Mouse (Mus musculus): ENCODE results near the gene Lsm7. TPM values are rescaled to one million over a fixed set of nuclear protein-coding genes. Genes with fewer than 3 reads are reported as not detected.

The Lsm7 gene
- polyA plus RNA-seq (2015; fragmentation: Nextera tagmentation; extraction: Ambion mirVana), result 271 and 277 TPM in 2 replicates

DNA sequence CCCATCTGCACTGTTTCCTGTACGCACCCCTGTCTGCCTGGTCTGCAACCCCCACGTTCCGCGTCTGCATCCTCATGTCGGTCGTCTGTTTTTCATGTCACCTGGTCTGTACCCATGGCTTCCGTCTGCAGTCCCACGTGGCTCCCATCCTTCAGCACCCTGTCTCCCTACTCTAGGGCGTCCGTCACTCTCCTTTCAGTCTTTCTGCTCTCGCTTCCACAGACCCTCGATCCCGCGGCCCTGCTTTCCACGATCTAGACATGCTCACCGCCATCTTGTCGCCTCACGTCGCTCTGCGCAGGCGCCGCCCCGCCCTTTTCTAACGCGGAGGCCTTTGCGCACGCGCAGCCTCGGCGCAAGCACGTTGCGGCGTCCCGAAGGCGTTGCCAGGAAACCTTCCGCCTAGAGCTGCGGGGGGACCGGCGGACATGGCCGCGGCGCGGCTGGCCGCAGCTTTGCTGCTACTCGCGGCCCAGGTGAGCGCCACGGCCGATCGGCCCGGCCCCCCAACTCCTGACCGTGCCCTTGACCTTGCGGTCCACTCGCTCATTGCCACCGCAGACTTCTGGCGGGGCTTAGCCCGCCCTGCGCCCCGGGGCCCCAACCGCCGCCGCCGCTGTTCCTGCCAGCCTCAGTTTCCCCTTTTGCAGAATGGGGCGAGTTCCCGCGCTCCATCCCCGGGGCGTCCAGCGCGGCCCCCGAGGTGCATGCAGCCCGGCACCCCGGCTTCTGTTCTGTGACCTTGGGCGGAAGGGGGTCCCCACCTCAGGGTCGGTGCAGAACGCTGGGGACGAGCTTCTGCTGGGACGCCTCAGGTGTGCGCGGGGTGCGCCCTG is at the start of gene Lsm7, which contains the start of gene Sppl2b:
TSS of gene Lsm7 (minus strand) at position 297 of the 836 bp plus-strand sequence.
TSS of gene Sppl2b (plus strand) at position 363 of the 836 bp plus-strand sequence.

DNA sequence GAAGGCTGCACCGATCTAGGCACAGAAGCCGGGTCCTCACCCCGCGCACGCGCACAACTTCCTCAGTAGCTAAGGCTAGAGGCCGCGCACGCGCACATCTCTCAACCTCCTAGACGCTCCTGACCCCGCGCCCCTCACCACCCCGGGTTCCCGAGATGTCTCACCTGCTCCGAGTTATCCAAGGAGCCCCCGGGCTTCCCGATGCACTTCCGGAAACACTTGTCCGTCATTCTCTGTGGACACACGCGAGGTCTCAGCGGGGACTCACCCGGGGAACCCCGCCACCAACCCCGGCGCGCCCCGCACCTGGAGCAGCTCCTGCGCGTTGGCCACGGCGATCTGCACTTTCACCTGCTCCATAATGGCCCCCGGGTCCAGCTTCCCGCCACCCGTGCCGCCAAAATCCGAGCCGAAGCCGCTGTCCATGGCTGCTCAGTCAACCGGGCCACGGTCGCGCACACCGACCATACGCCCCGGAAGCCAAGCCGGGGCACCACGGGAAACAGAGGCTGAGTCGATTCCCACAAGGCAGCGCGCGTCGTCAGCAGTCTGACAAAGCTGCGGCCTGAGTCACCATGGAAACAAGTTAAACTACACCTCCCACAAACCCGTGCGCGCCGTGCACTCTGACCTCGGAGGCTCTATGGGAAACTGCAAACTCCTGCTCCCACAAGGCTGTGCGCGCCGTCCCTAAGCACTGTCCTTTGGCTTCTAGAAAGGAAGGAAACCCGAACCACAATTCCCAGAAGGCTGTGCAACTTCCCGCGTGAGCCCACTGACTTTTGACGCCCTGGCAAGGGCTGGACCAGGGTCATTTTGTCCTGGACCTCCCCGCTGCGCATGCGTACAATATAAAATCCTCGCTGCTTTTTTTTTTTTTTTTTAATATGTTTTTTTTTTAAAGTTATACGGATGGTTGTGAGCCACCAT is 45.6 kb upstream of the Lsm7 start, which contains the start of gene Timm13:
TSS of gene Timm13 (minus strand) at position 652 of the 930 bp plus-strand sequence.

DNA sequence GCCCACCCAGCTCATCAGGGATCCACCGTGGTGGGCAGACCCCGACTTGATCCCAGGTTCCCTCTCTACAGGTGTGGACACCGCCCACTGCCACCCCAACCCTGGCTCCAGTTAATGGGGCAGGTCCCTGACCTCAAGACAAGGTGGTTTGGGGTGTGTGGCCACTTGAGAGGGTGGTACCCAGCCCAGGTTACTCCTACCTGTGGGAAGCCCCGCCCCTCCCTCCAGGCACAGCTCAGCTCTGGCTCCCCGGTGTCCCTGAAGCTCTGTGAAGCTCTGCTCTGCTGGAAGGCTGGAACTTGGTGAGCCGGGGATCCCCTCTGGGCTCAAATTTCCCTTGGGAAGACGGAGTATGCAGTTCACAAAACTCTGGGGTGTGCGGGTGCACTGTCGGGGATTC is 16.6 kb upstream of the Lsm7 start, which contains the start of gene Tmprss9:
TSS of gene Tmprss9 (plus strand) at position 268 of the 400 bp plus-strand sequence.

DNA sequence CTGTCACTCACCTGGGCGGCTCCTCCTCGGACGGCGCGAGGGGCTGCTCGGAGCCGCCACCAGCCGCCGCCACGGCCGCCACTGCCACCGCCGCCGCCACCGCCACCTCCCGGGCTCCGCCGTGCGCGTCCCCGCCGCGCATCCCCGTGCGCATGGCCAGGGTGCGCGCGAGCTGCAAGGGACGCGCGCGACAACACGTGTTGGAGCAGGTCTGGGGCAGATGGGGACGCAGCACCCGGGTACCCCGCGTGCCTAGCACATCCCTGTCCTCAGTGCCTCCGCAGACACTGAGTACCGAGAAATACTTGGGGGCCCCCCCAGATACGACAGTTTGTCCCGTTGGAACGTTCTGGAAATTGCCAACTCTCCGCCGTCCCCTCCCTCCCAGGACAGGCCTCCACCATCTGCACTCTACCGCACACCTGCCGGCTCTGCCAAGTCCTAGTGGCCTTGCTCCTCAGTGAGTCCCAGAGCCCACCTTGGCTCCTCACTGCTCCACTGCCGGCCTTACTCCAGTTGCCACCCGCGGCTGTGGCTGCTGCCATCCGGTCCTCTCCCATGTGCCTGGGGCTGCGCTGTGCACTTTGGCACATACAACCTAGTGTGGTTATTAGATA is 11.0 kb downstream of the Lsm7 start, which contains the start of gene Lingo3:
TSS of gene Lingo3 (minus strand) at position 109 of the 617 bp plus-strand sequence.

DNA sequence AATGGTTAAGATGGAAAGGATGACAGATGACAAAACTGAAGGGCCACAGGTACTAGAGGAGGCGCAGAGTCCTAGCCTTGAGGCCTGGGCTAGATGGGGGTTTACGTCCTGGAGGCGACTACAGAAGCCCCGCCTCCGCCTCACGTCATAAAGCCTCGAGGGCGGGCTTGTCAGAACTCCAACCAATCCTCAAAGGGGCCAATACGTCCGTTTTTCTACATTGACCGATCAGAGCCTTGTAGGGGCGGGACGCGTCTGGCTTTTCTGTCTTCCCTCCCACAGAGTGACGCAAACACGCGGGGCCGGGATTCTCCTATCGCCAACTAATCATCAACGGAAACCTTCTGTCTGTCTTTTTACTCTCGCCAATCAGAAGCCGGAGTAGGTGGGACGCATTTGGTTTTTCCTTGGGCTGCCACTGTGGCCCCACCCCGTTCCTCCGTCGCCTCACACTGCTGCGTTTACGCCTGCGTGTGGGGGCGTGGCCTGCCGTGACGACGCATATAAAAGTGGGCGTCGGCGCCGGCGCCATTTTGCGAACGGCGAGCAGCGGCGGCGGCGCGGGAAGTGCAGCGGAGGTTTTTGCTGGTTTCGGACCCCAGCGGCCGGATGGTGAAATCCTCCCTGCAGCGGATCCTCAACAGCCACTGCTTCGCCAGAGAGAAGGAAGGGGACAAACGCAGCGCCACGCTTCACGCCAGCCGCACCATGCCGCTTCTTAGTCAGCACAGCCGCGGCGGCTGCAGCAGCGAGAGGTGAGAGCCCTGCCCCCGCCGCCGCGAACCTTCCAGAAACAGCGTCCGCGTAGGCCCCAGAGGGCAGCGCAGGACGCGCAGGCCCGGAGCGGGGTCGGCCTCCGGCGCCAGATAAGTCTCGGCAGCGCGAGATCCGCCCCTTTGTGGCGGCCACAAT is 28.6 kb downstream of the Lsm7 start, which contains the start of gene Oaz1:
TSS of gene Oaz1 (plus strand) at position 506 of the 912 bp plus-strand sequence.

DNA sequence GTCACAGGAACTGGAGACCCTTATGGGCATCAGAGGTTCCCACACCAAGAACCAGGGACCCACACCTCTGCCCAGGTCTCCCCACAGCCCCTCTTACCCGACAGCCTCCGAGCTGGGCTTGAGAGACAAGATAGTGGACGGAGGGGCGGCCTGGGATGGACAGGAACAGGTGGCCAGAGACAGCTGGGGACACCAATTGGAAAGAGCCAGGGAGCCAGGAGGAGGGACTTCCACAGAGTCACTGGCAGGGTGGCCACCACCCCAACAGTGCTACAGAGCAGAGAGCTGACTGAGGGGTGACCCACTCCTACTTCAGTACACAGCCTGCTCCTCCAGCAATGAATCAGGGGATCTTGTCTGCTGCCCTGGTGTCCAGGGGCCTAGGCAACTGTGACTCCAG is 41.6 kb downstream of the Lsm7 start, which contains the start of gene Jsrp1:
TSS of gene Jsrp1 (minus strand) at position 133 of the 400 bp plus-strand sequence.

DNA sequence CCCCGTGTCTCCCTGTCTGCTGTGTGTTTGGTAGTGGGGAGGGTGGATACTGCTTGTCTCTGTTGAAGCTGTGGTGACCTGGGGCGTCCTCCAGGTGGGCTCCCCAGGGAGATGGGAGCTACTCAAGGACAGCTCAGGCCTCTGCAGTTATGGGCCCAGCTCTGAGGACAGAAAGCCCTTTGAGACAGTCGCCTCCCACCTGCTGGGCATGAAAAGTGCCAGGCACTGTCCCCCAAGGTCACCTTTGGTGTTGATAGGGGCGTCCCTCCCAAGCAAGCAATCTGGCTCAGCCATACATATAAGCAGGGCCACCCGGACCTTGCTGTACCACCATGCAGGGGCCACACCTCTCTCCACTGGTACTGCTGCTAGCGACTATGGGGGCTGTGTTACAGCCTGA is 50.1 kb downstream of the Lsm7 start, which contains the start of gene Amh:
TSS of gene Amh (plus strand) at position 328 of the 400 bp plus-strand sequence.

MicroRNAs encoded within 50 kb of the gene (microRNA counts, 519-probe panel; counts per million panel counts)
- 40.5 counts per million for microRNA mmu-miR-1982

Small RNA genes within 50 kb of the gene (microRNA-seq; reads per million reads assigned to microRNA genes)
- gene Mir1982, result 5.2 reads per million, percentile 12 among the genes with 10 or more reads in this experiment

Other genes with a start within 250 kb of the Lsm7 start
- 1.1 and 1.5 TPM in 2 replicates for gene Gm49322, start 249.2 kb downstream of the Lsm7 start, polyA plus RNA-seq (2015; fragmentation: Nextera tagmentation; extraction: Ambion mirVana)
- 97.4 and 99.0 TPM in 2 replicates for gene Csnk1g2, start 232.4 kb downstream of the Lsm7 start, polyA plus RNA-seq (2015; fragmentation: Nextera tagmentation; extraction: Ambion mirVana)
- 115 and 116 TPM in 2 replicates for gene Btbd2, start 198.1 kb downstream of the Lsm7 start, polyA plus RNA-seq (2015; fragmentation: Nextera tagmentation; extraction: Ambion mirVana)
- gene Mknk2, start 177.1 kb downstream of the Lsm7 start, polyA plus RNA-seq (2015; fragmentation: Nextera tagmentation; extraction: Ambion mirVana), result 39.0 and 43.5 TPM in 2 replicates
- 38.3 and 41.4 TPM in 2 replicates for gene Mob3a, start 153.2 kb downstream of the Lsm7 start, polyA plus RNA-seq (2015; fragmentation: Nextera tagmentation; extraction: Ambion mirVana)
- 42.0 and 58.3 TPM in 2 replicates for gene Izumo4, start 153.0 kb downstream of the Lsm7 start, polyA plus RNA-seq (2015; fragmentation: Nextera tagmentation; extraction: Ambion mirVana)
- 107 and 110 TPM in 2 replicates for gene Ap3d1, start 112.9 kb downstream of the Lsm7 start, polyA plus RNA-seq (2015; fragmentation: Nextera tagmentation; extraction: Ambion mirVana)
- gene Dot1l, start 100.0 kb downstream of the Lsm7 start, polyA plus RNA-seq (2015; fragmentation: Nextera tagmentation; extraction: Ambion mirVana), result 11.0 and 15.3 TPM in 2 replicates
- gene Sf3a2, start 57.0 kb downstream of the Lsm7 start, polyA plus RNA-seq (2015; fragmentation: Nextera tagmentation; extraction: Ambion mirVana), result 44.2 and 49.1 TPM in 2 replicates
- gene Plekhj1, start 56.6 kb downstream of the Lsm7 start, polyA plus RNA-seq (2015; fragmentation: Nextera tagmentation; extraction: Ambion mirVana), result 108 and 123 TPM in 2 replicates
- 0.21 and 0.27 TPM in 2 replicates for gene Amh, start 50.0 kb downstream of the Lsm7 start, polyA plus RNA-seq (2015; fragmentation: Nextera tagmentation; extraction: Ambion mirVana)
- gene Jsrp1, start 41.7 kb downstream of the Lsm7 start, polyA plus RNA-seq (2015; fragmentation: Nextera tagmentation; extraction: Ambion mirVana), result 2.4 and 2.7 TPM in 2 replicates
- 1,152 and 1,281 TPM in 2 replicates for gene Oaz1, start 28.6 kb downstream of the Lsm7 start, polyA plus RNA-seq (2015; fragmentation: Nextera tagmentation; extraction: Ambion mirVana)
- gene Lingo3, start 11.2 kb downstream of the Lsm7 start, polyA plus RNA-seq (2015; fragmentation: Nextera tagmentation; extraction: Ambion mirVana), result 28.9 and 30.1 TPM in 2 replicates
- gene Sppl2b, start 66 bp upstream of the Lsm7 start, polyA plus RNA-seq (2015; fragmentation: Nextera tagmentation; extraction: Ambion mirVana), result 79.8 and 90.2 TPM in 2 replicates
- 0.10 and 0.27 TPM in 2 replicates for gene Tmprss9, start 16.6 kb upstream of the Lsm7 start, polyA plus RNA-seq (2015; fragmentation: Nextera tagmentation; extraction: Ambion mirVana)
- 389 and 390 TPM in 2 replicates for gene Timm13, start 45.8 kb upstream of the Lsm7 start, polyA plus RNA-seq (2015; fragmentation: Nextera tagmentation; extraction: Ambion mirVana)
- gene Lmnb2, start 63.0 kb upstream of the Lsm7 start, polyA plus RNA-seq (2015; fragmentation: Nextera tagmentation; extraction: Ambion mirVana), result 20.9 and 25.2 TPM in 2 replicates
- 9.8 and 11.4 TPM in 2 replicates for gene Gadd45b, start 74.9 kb upstream of the Lsm7 start, polyA plus RNA-seq (2015; fragmentation: Nextera tagmentation; extraction: Ambion mirVana)
- gene Gng7, start 159.7 kb upstream of the Lsm7 start, polyA plus RNA-seq (2015; fragmentation: Nextera tagmentation; extraction: Ambion mirVana), result 26.8 and 31.7 TPM in 2 replicates
- gene Diras1, start 170.5 kb upstream of the Lsm7 start, polyA plus RNA-seq (2015; fragmentation: Nextera tagmentation; extraction: Ambion mirVana), result 70.0 and 88.4 TPM in 2 replicates
- 36.6 and 41.3 TPM in 2 replicates for gene Slc39a3, start 182.2 kb upstream of the Lsm7 start, polyA plus RNA-seq (2015; fragmentation: Nextera tagmentation; extraction: Ambion mirVana)
- 246 and 290 TPM in 2 replicates for gene Sgta, start 205.0 kb upstream of the Lsm7 start, polyA plus RNA-seq (2015; fragmentation: Nextera tagmentation; extraction: Ambion mirVana)
- 37.7 and 40.4 TPM in 2 replicates for gene Thop1, start 214.8 kb upstream of the Lsm7 start, polyA plus RNA-seq (2015; fragmentation: Nextera tagmentation; extraction: Ambion mirVana)
- gene Creb3l3, start 243.7 kb upstream of the Lsm7 start, polyA plus RNA-seq (2015; fragmentation: Nextera tagmentation; extraction: Ambion mirVana), result 0.50 and 0.69 TPM in 2 replicates

All from neural tube, postnatal 0 days (tissue).